ENCODE assay signal across 21 mouse cellular contexts in genomic region chr2:72245631-72246030, GRCm38 (mm10). TPM values are rescaled to one million over a fixed set of nuclear protein-coding genes. Genes with fewer than 3 reads are reported as not detected.
DNase-seq lines count a peak whose midpoint lies in the region; ATAC-seq and TF ChIP-seq lines count a peak whose summit lies in the region.
"Had no signal": no experiment of that assay in that cellular context is flagged by ENCODE, and none has a peak within 500 bp of the region (broad histone marks: within the 10 kb centered on the region; RNA-seq: fewer than 3 reads in every experiment).

No protein-coding gene starts in this region.

- no peak overlapping the region for H3K4me3 ChIP-seq in embryonic facial prominence, embryonic 13.5 days
- H3K4me3 ChIP-seq in embryonic facial prominence, embryonic 10.5 days = no peak overlapping the region
- no peak overlapping the region for H3K4me3 ChIP-seq in heart, embryonic 14.5 days (ENCODE audit: control insufficient read depth in 1 of 2, insufficient read depth in 1 of 2, low read depth in 1 of 2, low read length in 2 of 2)
- H3K4me3 ChIP-seq in stomach, embryonic 14.5 days (ENCODE audit: low read depth, low read length) = no peak overlapping the region
- H3K4me3 ChIP-seq in stomach, postnatal 0 days (ENCODE audit: low read depth, low read length) = no peak overlapping the region
- H3K4me3 ChIP-seq: forebrain, embryonic 15.5 days; heart, embryonic 10.5 days; hindbrain, embryonic 12.5 days had no signal

- TF ChIP-seq EP300 in stomach, postnatal 0 days (optimal IDR thresholded peaks at IDR 0.05) = no peak

- intact Hi-C loops in heart, postnatal 36 days (cut with DNase I) = no loop called here

- H3K27ac ChIP-seq in embryonic facial prominence, embryonic 13.5 days = peak overlapping the region; percentile 13; the same call in 1 of the 2 replicates
- H3K27ac ChIP-seq in embryonic facial prominence, embryonic 10.5 days (replicated peaks) = no peak overlapping the region
- H3K27ac ChIP-seq in heart, embryonic 14.5 days (replicated peaks in 1 of 2; ENCODE audit: control insufficient read depth in 1 of 2, insufficient read depth in 1 of 2, low read depth in 2 of 2, low read length in 2 of 2) = no peak overlapping the region
- H3K27ac ChIP-seq in stomach, embryonic 14.5 days (ENCODE audit: low read length) = peak overlapping the region; percentile 53; the same call in 1 of the 2 replicates
- no peak overlapping the region for H3K27ac ChIP-seq in stomach, postnatal 0 days (replicated peaks)
- H3K27ac ChIP-seq: forebrain, embryonic 15.5 days; heart, embryonic 10.5 days; hindbrain, embryonic 12.5 days had no signal

- no peak overlapping the region for H3K4me2 ChIP-seq in embryonic facial prominence, embryonic 13.5 days
- no peak overlapping the region for H3K4me2 ChIP-seq in heart, embryonic 14.5 days (ENCODE audit: low read length)
- H3K4me2 ChIP-seq in stomach, embryonic 14.5 days (replicated peaks; ENCODE audit: low read depth, low read length) = no peak overlapping the region
- H3K4me2 ChIP-seq in stomach, postnatal 0 days (replicated peaks; ENCODE audit: low read depth) = no peak overlapping the region
- H3K4me2 ChIP-seq: forebrain, embryonic 15.5 days; hindbrain, embryonic 12.5 days had no signal

- no peak for DNase-seq in embryonic facial prominence, embryonic 10.5 days (ENCODE audit: low spot score)
- no peak for DNase-seq in heart, postnatal 36 days
- no peak for DNase-seq in stomach, postnatal 0 days (ENCODE audit: low spot score)
- no peak for DNase-seq in gastrocnemius, postnatal 4 days (ENCODE audit: low spot score in 2 of 2)
- DNase-seq: adrenal gland, postnatal 10 days; B cell, adult 2 months; cerebellum, adult 11-12 months; cerebellum, adult 9-10 months; cerebellum, postnatal 25 days; gastrocnemius, postnatal 14 days; heart, postnatal 14 days; kidney, adult 8-10 months had no signal

- H3K9me3 ChIP-seq in embryonic facial prominence, embryonic 13.5 days = no peaks in the 10 kb centered on the region
- no peaks in the 10 kb centered on the region for H3K9me3 ChIP-seq in embryonic facial prominence, embryonic 10.5 days
- H3K9me3 ChIP-seq in heart, embryonic 14.5 days (ENCODE audit: control insufficient read depth, low read length) = no peaks in the 10 kb centered on the region
- no peaks in the 10 kb centered on the region for H3K9me3 ChIP-seq in stomach, embryonic 14.5 days (ENCODE audit: control insufficient read depth, low read depth, low read length)
- no peaks in the 10 kb centered on the region for H3K9me3 ChIP-seq in stomach, postnatal 0 days (ENCODE audit: control insufficient read depth, low read length)
- H3K9me3 ChIP-seq: forebrain, embryonic 15.5 days; heart, embryonic 10.5 days; hindbrain, embryonic 12.5 days had no signal

- ATAC-seq in embryonic facial prominence, embryonic 13.5 days (ENCODE audit: insufficient number of reproducible peaks, insufficient read depth, low FRiP score, low TSS enrichment, low read depth) = no peak
- no peak for ATAC-seq in heart, embryonic 14.5 days (ENCODE audit: insufficient number of reproducible peaks, insufficient read depth, low FRiP score, low read depth)
- ATAC-seq in stomach, embryonic 14.5 days (ENCODE audit: insufficient number of reproducible peaks, insufficient read depth, low FRiP score, low read depth) = peak; percentile 58; the same call in 1 of the 2 replicates
- ATAC-seq in stomach, postnatal 0 days (ENCODE audit: low FRiP score, low TSS enrichment) = no peak
- ATAC-seq: forebrain, embryonic 15.5 days; hindbrain, embryonic 16.5 days; inflammation-experienced regulatory T-cells, adult 6 months; intestine, postnatal 0 days had no signal

- no peak for TF ChIP-seq CTCF in stomach, postnatal 0 days (IDR thresholded peaks at IDR 0.05; ENCODE audit: low read depth)

- no peaks in the 10 kb centered on the region for H3K36me3 ChIP-seq in embryonic facial prominence, embryonic 13.5 days
- no peaks in the 10 kb centered on the region for H3K36me3 ChIP-seq in embryonic facial prominence, embryonic 10.5 days (replicated peaks)
- no peaks in the 10 kb centered on the region for H3K36me3 ChIP-seq in heart, embryonic 14.5 days (ENCODE audit: control insufficient read depth, insufficient read depth, low read length)
- H3K36me3 ChIP-seq in stomach, embryonic 14.5 days (ENCODE audit: control insufficient read depth, insufficient read depth, low read length) = no peaks in the 10 kb centered on the region
- H3K36me3 ChIP-seq in stomach, postnatal 0 days (ENCODE audit: control insufficient read depth, insufficient read depth, low read length) = no peaks in the 10 kb centered on the region; the same call in 1 of the 2 replicates
- H3K36me3 ChIP-seq: forebrain, embryonic 15.5 days; heart, embryonic 10.5 days; hindbrain, embryonic 12.5 days had no signal

- no peak overlapping the region for H3K9ac ChIP-seq in embryonic facial prominence, embryonic 13.5 days
- peak overlapping the region; percentile 19; the same call in 1 of the 2 replicates for H3K9ac ChIP-seq in heart, embryonic 14.5 days (ENCODE audit: low read length)
- H3K9ac ChIP-seq in stomach, embryonic 14.5 days (replicated peaks; ENCODE audit: low read depth, low read length) = no peak overlapping the region
- H3K9ac ChIP-seq in stomach, postnatal 0 days (ENCODE audit: low read length) = no peak overlapping the region
- H3K9ac ChIP-seq: forebrain, embryonic 15.5 days; hindbrain, embryonic 12.5 days had no signal

- no peaks in the 10 kb centered on the region for H3K27me3 ChIP-seq in embryonic facial prominence, embryonic 13.5 days
- no peaks in the 10 kb centered on the region; the same call in 1 of the 2 replicates for H3K27me3 ChIP-seq in embryonic facial prominence, embryonic 10.5 days (replicated peaks; ENCODE audit: low read depth, poor library complexity, severe bottlenecking)
- no peaks in the 10 kb centered on the region for H3K27me3 ChIP-seq in heart, embryonic 14.5 days (ENCODE audit: control insufficient read depth, insufficient read depth, low read length)
- no peaks in the 10 kb centered on the region for H3K27me3 ChIP-seq in stomach, embryonic 14.5 days (ENCODE audit: control insufficient read depth, insufficient read depth, low read length)
- H3K27me3 ChIP-seq in stomach, postnatal 0 days (ENCODE audit: control insufficient read depth, insufficient read depth, low read length) = no peaks in the 10 kb centered on the region
- H3K27me3 ChIP-seq: forebrain, embryonic 15.5 days; hindbrain, embryonic 12.5 days had no signal

- whole genome bisulfite sequencing in embryonic facial prominence, embryonic 13.5 days = 65% methylated on average over 4 of the region's 4 CpGs
- WGBS in embryonic facial prominence, embryonic 10.5 days = 93% methylated on average over 4 of the region's 4 CpGs
- WGBS in heart, embryonic 14.5 days = 60% methylated on average over 4 of the region's 4 CpGs
- 64% methylated on average over 4 of the region's 4 CpGs for WGBS in stomach, embryonic 14.5 days
- WGBS in stomach, postnatal 0 days = 50% methylated on average over 4 of the region's 4 CpGs

- H3K4me1 ChIP-seq in embryonic facial prominence, embryonic 13.5 days = peaks cover 17% of the 10 kb centered on the region
- H3K4me1 ChIP-seq in embryonic facial prominence, embryonic 10.5 days = peaks cover 26% of the 10 kb centered on the region
- H3K4me1 ChIP-seq in heart, embryonic 14.5 days (ENCODE audit: control insufficient read depth in 2 of 2, insufficient read depth in 2 of 2, low read length in 2 of 2) = peaks cover 19 to 50% of the 10 kb centered on the region in 2 experiments
- 0 out of 2 replicates have a peak, but pooled peaks cover 3% of the 10 kb centered on the region for H3K4me1 ChIP-seq in stomach, embryonic 14.5 days (ENCODE audit: control insufficient read depth, insufficient read depth, low read length)
- H3K4me1 ChIP-seq in stomach, postnatal 0 days (replicated peaks; ENCODE audit: control insufficient read depth, insufficient read depth) = no peaks in the 10 kb centered on the region

RNA-seq across cellular contexts. Expression of gene Map3k20, which starts 39.8 kb away (rescaled TPM):
- 17.6 and 19.7 TPM in 2 replicates for polyA plus RNA-seq in embryonic facial prominence, embryonic 13.5 days (2015; fragmentation: Nextera tagmentation; extraction: Ambion mirVana)
- 7.3 and 8.7 TPM in 2 replicates for polyA plus RNA-seq in embryonic facial prominence, embryonic 10.5 days (2016; fragmentation: Nextera tagmentation; extraction: Ambion mirVana)
- 85.1 and 91.0 TPM in 2 replicates for polyA plus RNA-seq in heart, embryonic 14.5 days (2014; fragmentation: Nextera tagmentation; extraction: Ambion mirVana)
- 100 to 1,000 TPM; 286 to 292 TPM for total RNA-seq in heart, postnatal 36 days (2021)
- polyA plus RNA-seq in stomach, embryonic 14.5 days (2014; fragmentation: Nextera tagmentation; extraction: Ambion mirVana) = 32.5 and 35.8 TPM in 2 replicates
- polyA plus RNA-seq in stomach, postnatal 0 days (2015; fragmentation: Nextera tagmentation; extraction: Ambion mirVana) = 15.9 and 17.0 TPM in 2 replicates
- total RNA-seq in gastrocnemius, postnatal 4 days (2021) = 100 to 1,000 TPM; 202 to 229 TPM

Comparison
In these comparisons a context has a peak if more than half of its experiments do, and no peak if none do; other contexts are left out.
1. H3K27ac ChIP-seq: peak in embryonic facial prominence, embryonic 13.5 days (single experiment) and stomach, embryonic 14.5 days (single experiment); none in embryonic facial prominence, embryonic 10.5 days (single experiment), heart, embryonic 14.5 days (0 of 2) and stomach, postnatal 0 days (single experiment).